Mouse (Mus musculus): ENCODE measurements around the gene Zfp428.

GRCm38 (mm10) chr7:24537591-24537990 is 30.8 kb downstream of the Zfp428 start:
- TF ChIP-seq CTCF (IDR thresholded peaks at IDR 0.05; ENCODE audit: extremely low read depth, insufficient read depth, low read length), result no peak
- TF ChIP-seq POLR2A (IDR thresholded peaks at IDR 0.05; ENCODE audit: extremely low read depth, insufficient read depth, low read length), result no peak

All from cortical plate, adult 2 months (tissue).